ENCODE assay signal across 8 mouse cellular contexts in genomic region chr9:35116391-35117381, GRCm38 (mm10). TPM values are rescaled to one million over a fixed set of nuclear protein-coding genes. Genes with fewer than 3 reads are reported as not detected.
DNase-seq lines count a peak whose midpoint lies in the region; ATAC-seq and TF ChIP-seq lines count a peak whose summit lies in the region.

No protein-coding gene starts in this region.

- H3K9me3 ChIP-seq in hindbrain, embryonic 10.5 days, result no peaks in the 10 kb centered on the region

- H3K4me3 ChIP-seq in hindbrain, embryonic 10.5 days, result peak overlapping the region; percentile 75

- peaks cover 47% of the 10 kb centered on the region for H3K4me1 ChIP-seq in hindbrain, embryonic 10.5 days (replicated peaks)

- POLR2A ChIA-PET in Patski (lab: Charles Lee), result interaction anchor here (0.7 to 1.5 kb wide), 9 partner anchors 11 to 80 kb away, joined by 3 to 7 read pairs (median 4); no protein-coding TSS in a partner anchor

- ATAC-seq in Patski, result peak; percentile 77
- peak; percentile 75 for ATAC-seq in frontal cortex, adult (ENCODE audit: low TSS enrichment)

- TF ChIP-seq CTCF in Patski (IDR thresholded peaks at IDR 0.05), result no peak

- H3K36me3 ChIP-seq in hindbrain, embryonic 10.5 days, result peaks cover 13% of the 10 kb centered on the region; the same call in 1 of the 2 replicates

- no peaks in the 10 kb centered on the region for H3K27me3 ChIP-seq in Patski
- H3K27me3 ChIP-seq in hindbrain, embryonic 10.5 days (ENCODE audit: insufficient read depth, poor library complexity, severe bottlenecking), result 0 out of 2 replicates have a peak, but pooled peaks cover 3% of the 10 kb centered on the region

- CTCF ChIA-PET in Patski (lab: Charles Lee), result no interaction called here

- WGBS in hindbrain, embryonic 10.5 days, result under 1% methylated on average over 77 of the region's 84 CpGs

- no peak for DNase-seq in Patski (ENCODE audit: low read depth, low spot score)
- peak; percentile 75 for DNase-seq in cerebellum, adult 9-10 months
- peak; percentile 86 for DNase-seq in hindbrain, embryonic 10.5 days (ENCODE audit: low spot score)
- DNase-seq in layer of hippocampus, postnatal 25 days (ENCODE audit: extremely low spot score in 1 of 2, low spot score in 1 of 2), result peak; percentile 58 to 59
- DNase-seq in lung, postnatal 36 days, result peak; percentile 86
- DNase-seq in retina, embryonic 14.5 days (ENCODE audit: low spot score), result peak; percentile 78
- peak; percentile 82 to 87 for DNase-seq in thymus, postnatal 36 days

- peak overlapping the region; percentile 95 for H3K27ac ChIP-seq in hindbrain, embryonic 10.5 days

- in situ Hi-C loops in Patski (cut with MboI; ENCODE audit: low pct_unique_long_range_greater_than_20kb), result loop anchor here (5.0 kb wide), 2 partner anchors 46 to 84 kb away; no protein-coding TSS in a partner anchor

RNA-seq across cellular contexts. Expression of gene St3gal4, which starts 2.4 kb away (rescaled TPM):
- polyA plus RNA-seq in Patski (2021), result 53.6 TPM
- 10.3 and 11.5 TPM in 2 replicates for polyA plus RNA-seq in hindbrain, embryonic 10.5 days (2016; fragmentation: Nextera tagmentation; extraction: Ambion mirVana)
- 10 to 100 TPM; 23.9 to 24.5 TPM for total RNA-seq in layer of hippocampus, postnatal 25 days (2021)

RNA-seq across cellular contexts. Expression of gene Dcps, which starts 59.2 kb away (rescaled TPM):
- 58.1 TPM for polyA plus RNA-seq in Patski (2021)
- polyA plus RNA-seq in hindbrain, embryonic 10.5 days (2016; fragmentation: Nextera tagmentation; extraction: Ambion mirVana), result 99.8 and 101 TPM in 2 replicates
- 10 to 100 TPM; 19.2 to 21.5 TPM for total RNA-seq in layer of hippocampus, postnatal 25 days (2021)
